Mouse (Mus musculus) CD8-positive naive resting alpha-beta T cell, adult 2 months (primary cell): Measurements from ENCODE around the gene Sertad1.
A peak's percentile ranks its signal among the peaks of the same experiment; 100 is the strongest.

ENCODE experiments used
- DNase-seq, 2 experiments: peaks; one replicate each; pipeline ENCODE4 v3.0.0; 2022; ENCODE audit warnings: low read depth in 2 of 2, low spot score in 2 of 2

The Sertad1 gene

DNA sequence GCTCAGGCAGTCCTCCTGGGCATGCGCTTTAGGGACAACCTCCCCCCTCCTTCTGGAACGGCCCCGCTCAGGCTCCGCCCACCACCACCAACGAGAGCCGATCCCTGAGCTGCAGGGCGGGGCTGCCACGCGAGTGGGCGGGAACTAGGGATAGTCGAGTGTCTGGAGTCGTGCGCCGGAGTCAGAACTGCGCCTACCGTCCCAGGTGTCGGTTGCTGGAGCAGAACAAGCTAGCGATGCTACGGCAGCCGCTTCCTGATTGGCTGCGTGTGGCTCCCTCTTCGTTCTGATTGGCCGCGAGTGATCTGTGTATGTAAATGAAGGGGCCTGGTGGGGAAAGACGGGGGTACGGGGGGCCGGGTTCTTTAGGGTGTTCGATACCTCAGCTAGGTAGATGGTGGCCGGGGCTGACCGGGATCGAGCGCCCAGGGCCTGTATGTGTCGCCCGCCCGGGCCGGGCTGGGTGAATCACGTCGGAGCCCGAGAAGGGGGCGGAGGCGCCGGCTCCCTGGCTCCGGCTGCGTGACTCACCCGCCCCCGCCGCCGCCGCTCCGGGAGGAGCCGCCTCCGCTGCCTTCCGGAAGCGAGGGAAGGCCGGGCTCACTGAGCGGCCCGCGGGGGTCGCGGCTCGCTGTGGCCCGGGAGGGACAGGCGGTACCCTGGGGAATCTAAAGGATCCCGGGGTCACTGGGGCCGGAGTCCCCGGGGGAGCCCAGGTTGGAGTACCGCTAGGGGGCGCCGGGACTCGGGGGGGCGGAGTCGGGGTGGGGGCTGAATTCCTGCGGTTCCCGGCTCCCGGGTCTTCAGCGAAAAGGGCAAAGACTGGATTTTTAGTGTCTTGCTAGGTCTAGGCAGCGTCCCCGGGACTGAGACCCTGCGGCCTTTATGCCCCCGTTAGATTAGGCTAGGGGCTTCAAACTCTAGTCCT lies at the start of gene Sertad1:
Sertad1 (plus strand) TSS at position 141 of the 928 bp plus-strand sequence.
- peak; percentile 100 for DNase-seq

DNA sequence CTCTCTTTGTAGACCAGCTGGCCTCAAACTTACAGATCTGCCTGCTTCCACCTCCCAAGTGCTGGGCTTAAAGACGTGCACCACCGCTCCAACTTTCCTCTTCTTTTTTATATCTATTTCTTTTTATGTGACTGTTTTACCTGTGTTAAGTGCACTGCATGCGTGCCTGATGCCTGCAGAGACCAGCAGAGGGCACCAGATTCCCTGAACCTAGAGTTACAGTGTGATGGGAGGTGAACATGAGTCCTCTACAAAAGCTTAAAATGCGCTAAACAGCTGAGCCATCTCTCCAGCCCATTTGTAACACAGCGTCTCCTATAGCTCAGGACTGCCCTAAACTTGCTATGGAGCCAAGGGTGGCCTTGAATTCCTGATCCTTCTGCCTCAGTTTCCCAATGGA lies 49.2 kb upstream of the Sertad1 start:
- peak; percentile 26 to 40 for DNase-seq

DNA sequence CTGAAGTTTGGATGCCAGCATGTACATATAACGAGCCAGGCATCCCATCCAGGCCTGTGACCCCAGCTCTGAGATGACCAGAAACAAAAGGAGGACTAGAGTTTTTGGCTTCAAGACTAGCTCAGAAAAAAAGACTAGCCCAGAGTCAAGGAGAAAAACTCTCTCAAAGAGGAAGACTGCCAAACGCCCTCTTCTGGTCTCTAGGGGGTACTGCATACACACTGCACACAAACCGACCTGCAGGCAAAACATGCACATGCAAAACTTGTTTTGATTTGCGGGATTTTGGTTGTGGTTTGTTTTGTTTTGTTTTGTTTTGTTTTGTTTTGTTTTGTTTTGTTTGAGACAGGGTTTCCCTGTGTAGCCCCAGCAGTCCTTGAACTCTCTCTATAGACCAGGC lies 46.7 kb upstream of the Sertad1 start:
- no peak for DNase-seq

DNA sequence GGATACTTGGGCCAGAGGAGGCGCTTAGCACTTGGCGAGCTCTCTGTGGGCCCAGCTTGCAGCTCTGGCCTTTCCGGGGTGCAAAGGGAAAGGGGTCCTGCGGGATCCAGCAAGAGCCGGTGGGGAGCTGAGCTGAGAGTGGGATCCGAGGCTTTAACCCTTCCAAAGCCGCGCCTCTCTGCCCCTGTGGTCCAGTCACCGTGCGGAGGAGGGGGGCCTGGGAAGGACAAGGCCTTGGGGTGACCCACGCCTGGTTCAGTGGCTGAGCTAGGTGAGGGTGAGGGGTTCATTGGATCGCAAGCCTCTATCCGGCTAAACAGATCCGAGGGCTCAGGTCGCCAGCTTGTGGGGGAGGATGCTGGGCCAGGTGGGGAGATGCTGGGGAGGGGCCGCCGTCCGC lies 40.7 kb upstream of the Sertad1 start:
- DNase-seq, result no peak

DNA sequence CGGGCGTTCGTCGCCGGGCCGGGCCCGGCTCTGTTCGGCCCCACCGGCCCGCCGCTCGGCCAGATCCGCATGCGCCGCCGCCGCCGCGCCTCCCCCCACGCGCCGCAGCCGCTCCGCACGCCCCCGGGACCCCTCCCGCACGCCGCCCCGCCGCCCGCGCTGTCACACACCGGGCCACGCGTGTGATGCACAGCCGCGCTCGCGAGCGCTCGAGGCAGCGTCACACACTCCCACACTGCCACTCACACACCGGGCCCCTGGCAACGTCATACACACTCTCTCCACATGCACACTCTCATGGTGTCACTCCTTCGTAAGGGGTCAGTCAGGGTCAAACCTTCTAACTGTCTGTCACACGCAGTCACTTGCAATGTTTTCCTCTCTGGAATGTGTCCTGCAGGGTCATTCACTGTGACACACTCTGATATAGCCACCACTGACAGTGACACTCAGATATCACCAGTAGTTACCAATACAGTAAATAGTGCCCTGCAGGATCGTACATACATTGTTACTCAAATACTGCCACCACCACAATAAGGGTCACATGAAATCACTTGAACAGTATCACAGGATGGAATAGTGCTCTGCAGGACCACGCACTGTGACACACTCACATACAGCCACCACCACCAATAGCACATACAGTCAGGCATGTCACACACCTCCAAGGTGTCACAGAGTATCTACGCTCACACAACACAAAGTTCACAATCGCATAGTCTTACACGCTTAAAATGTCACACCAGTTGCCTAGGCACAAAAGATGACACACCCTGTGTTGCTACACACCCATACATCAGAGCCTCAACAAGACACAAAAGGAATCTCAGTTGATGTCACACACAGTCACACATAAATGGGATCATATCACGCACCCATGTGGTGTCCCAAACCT lies 39.9 kb upstream of the Sertad1 start:
- DNase-seq, result peak; percentile 8 to 13

DNA sequence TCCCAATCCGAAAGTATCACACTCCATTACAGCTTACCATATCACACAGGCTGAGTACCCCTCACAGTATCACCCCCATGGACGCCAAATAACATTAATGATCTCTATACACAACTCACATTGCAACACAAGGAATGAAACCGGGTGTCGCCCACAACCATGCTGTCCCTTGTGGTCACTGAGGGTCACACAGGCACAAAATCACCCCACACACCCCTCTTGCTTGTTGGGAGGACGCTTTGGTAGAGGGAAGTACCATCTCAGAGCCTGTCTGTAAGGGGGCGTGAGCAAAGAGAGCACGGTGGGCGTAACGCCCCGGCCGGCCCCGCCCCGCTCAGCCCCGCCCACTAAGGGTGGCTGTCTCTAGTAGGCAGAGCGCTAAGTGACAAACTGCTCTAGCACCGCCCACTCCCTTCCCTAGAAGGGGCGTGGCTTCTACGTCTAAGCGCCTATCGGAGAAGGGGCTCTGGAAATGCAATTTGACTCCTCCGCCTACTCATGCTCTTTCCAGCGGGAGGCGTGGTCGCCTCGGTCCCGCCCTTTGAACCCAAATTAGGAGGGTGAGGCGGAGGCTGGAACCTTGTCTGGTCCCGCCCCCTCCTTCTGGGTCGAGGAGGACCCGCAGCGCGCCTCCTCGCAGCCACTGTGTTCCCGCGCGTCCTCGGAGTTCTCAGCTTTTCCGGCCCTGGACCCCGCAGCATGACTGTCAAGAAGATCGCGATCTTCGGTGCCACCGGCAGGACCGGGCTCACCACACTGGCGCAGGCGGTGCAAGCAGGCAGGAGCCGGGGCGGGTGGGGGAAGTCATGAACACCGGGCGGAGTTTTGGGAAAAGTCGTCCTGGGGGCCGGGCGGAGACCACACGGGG lies 39.1 kb upstream of the Sertad1 start, which contains the start of the genes Sptbn4 and Blvrb:
Sptbn4 (minus strand) TSS at position 268 of the 868 bp plus-strand sequence.
Blvrb (plus strand) TSS at position 560 of the 868 bp plus-strand sequence.
- DNase-seq, result peak; percentile 91 to 92

DNA sequence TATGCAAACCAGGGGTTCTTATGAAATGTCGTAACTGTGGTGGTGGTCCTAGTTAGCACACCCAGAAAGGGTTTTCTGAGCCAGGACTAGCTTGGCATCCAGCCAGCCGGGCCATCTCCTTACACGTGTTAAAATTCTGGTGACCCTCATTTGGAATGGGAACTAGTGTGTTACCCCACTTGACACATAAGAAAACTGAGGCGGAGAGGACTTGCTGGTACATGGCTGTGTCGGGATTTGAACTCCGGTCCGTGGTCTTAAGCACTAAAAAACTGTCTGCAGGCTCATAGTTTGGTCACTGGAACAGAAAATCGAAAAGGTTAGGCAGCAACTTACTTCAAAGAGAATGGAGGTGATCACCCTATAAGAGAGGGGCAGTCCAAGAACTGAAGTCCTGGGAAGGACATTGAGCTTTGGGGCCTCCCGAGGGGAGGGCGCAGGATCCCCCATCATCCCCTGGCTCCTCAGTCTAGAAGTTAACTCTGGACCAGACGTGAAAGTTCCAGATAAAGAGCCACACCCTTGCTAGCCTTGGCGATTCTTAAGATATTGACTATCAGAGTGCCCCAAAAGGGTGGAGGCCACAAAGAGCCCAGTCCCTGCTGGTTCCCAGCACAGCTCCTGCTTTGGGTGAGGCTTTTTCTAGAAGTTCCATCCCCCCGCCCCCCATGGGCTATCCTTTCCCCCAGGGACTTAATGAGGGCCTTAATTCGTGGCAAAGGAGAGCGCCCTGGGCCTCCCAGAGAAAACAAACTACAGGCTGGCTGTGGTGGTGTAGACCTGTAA lies 38.1 kb upstream of the Sertad1 start:
- DNase-seq, result no peak

DNA sequence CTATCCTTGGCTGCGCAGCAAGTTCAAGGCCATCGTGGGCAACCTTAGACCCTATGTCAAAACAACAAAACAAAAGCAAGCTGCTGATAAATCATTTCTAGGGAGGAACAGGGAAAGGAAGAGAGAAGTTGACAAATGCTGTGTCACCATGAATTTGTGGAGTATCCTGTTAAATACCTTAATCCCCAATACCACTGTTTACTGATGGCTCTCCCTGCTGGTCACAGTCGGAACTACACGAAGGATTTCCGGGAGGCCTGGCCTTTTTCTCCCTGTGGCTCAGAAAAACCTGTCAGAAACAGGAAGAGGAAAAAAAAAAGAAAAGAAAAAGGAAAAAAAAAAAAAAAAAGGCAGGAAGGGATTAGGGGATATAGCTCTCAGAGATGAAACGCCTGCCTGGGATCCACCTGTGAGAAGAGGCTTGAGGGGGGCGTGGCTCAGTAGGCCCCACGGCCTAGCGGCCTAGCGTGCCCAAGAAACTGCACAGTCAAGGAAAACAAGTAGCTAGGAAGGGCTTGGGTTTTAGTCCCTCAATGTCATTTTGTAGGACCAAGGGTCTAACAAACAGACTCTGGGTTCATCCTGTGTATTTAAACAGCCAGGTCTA lies 37.4 kb upstream of the Sertad1 start:
- DNase-seq, result peak; percentile 15 to 28

DNA sequence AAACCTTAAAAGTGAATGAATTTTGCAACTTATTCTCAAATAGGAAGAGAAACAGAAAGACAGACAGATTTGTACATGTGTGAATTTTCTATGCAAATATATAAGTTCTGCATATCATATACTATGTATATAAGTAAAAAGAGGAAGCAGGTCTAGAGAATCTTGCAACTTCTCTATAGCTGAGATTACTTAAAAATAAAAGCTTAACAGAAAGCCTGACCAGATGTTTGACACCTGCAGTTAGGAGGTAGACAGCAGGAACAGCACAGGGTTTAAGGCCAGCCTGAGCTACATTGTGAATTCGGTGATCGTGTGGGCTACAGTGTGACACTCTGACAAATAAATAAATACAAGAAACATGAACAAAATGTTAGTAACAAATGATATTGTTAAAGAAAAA lies 35.4 kb upstream of the Sertad1 start:
- no peak for DNase-seq

DNA sequence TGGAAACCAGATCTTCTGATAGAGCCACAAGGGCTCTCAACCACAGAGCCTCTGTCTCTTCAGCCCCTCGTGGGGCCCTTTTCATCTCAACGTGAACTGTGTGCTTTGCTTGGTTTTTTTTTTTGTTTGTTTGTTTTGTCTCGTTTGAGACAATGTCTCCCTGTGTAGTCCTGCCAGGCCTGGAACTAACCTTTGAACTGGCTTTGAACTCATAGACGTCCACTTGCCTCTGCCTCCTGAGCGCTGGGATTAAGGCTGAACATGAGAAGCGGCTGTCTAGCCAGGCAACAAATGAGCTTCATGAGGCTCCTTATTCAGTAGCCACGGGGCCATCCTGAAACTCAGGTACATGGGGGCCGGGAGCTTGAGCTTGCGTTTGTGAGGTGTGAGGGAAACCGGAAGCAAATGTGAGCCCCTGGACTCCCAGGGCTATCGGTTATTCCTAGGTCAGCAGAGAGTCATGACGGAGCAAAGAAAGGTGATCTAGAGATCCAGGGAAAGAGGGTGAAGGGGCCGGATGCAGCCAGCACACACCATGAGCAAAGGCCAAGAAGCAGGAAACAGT lies 34.4 kb upstream of the Sertad1 start:
- no peak for DNase-seq

DNA sequence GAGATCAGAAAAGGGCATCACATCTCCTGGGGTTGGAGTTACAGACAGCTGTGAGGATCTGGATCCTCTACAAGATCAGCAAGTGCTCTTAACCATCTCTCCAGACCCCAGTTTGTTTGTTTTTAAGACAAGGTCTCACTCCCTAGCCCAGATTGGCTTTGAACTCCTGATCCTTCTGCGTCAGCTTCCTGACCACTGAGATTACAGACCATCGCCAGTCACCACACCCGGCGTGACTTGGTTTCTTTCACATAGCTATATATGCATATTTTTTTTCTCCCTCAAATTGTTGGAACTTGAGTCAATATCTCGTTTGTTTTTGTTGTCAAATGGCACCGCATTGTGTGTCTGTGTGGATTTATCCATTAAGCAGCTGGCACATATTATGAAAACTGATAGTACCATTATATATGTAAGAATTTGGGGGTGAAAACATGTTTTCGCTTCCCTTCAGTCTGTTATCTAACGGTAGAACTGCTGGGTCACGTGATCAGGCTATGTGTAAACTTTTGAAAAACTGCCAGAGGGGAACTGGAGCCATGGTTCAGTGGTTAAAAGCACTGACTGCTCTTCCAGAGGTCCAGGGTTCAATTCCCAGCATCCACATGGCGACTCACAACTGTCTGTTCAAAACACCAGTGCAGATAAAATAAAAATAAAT lies 32.1 kb upstream of the Sertad1 start:
- DNase-seq, result no peak

DNA sequence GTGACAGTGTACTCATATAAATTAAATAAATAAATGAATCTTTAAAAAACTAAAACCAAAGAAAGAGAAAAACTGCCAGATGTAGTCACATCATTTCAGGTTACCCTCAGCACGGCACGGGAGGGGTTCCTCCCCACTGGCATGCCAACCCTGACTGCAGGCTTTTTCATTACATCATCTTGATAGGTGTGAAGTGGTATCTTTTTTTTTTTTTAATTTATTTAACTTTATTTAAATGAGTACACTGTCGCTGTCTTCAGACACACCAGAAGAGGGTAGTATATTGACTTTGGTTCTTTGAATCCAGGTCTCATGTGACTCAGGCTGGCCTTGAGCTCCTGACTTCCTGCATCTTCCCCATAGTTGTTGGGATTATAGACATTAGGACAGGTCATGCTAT lies 31.4 kb upstream of the Sertad1 start:
- no peak for DNase-seq

DNA sequence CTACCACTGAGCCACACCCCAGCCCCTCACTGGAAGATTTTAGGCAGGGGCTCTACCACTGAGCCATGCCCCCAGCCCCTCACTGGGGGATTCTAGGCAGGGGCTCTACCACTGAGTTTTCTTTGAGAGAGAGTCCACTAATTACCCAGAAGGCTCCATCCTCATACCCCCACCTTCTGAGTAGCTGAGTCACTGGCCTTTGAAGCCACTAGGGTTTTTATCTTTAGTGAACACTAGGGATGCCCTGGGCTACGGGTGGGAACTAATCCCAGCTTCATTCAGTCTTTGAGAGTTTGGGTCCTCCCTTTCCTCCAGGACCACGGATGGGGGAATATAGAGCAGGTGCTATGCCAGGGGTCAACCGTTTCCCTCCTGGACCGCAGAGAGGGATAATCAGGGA lies 28.1 kb upstream of the Sertad1 start:
- DNase-seq, result no peak

DNA sequence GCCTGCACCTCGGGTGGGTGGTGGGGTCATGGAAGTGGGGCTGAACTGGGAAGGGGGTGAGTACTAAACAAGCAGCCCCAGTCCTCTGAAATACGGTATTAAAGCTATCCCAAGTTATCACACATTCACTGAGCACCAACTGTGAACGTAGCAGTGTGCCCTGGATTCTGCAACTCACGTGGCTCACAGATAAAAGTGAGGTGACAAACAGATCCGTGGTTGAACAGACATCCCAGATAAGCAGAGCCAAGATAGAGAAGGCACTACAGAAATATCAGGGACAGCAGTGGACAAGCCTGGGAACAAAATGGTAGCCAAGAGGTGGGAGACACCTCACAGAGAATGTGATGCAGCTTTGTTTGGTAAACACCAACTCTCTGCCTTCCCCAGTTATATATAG lies 27.1 kb upstream of the Sertad1 start:
- DNase-seq, result no peak

DNA sequence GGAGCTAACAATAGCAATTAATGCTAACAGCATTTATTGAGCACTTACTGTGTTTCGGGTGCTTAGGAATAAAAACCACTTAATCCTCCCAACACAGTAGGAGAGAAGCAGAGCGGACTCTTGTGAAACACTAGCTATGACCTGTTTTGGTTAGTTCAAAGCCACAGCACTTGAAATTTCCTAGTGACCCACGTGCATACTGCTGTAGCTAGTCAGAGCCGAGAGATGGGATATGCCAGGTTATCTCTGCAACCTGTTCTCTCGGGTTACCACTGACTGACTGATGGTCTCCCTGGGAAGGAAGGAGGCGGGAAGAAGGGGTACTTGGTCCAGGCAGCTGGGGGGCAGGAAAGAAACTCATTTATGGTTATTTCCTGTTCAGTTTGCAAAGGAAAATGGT lies 26.2 kb upstream of the Sertad1 start:
- DNase-seq, result no peak

DNA sequence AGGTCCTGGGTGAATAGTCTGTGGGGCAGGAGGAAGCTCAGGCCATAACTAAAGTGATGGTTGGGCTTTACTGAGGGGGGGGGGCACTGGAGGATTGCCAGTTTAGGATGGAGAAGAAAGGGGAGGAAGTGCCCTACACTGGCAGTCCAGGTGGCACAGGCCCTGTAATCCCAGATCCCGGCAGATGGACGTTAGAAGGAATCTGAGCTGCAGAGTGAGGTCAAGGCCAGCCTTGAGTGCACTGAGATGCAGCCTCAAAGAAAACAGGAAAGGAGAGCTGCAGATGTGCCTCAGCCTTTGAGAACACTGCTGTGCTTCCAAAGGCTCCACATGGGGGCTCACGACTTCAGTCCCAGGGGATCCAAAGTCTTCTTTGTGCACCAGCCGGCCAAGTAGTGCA lies 19.1 kb upstream of the Sertad1 start:
- DNase-seq, result no peak

DNA sequence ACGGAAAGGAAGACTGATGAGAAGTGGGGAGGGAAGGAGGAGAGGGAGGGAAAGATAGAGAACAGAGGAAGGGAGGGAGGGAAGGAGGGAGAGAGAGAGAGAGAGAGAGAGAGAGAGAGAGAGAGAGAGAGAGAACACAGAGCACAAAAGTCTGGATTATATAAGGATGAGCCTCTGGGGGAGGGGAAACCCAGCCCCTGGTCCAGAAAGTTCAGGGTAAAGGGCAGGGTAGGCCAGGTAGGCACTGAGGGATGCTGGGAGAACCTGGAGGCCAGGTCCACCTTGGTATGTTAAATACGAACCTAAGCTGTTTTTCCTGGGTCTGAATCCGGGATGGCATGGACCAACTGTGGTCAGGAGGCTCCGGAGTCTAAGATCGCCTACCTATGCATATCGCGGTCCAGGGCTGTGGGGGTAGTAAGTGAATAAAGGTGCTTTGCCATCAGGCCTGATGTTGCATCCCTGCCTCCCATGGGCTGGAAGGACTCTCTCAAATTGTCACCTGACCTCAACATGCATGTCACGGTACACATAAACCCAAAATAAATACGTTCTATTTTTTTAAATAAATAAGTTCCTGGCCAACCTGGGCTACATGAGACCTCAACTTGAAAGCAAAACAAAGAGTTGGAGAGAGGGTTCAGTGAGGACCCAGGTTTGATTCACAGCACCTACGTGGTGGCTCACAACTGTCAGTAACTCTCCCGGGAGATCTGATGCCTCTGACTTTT lies 15.2 kb upstream of the Sertad1 start:
- no peak for DNase-seq

DNA sequence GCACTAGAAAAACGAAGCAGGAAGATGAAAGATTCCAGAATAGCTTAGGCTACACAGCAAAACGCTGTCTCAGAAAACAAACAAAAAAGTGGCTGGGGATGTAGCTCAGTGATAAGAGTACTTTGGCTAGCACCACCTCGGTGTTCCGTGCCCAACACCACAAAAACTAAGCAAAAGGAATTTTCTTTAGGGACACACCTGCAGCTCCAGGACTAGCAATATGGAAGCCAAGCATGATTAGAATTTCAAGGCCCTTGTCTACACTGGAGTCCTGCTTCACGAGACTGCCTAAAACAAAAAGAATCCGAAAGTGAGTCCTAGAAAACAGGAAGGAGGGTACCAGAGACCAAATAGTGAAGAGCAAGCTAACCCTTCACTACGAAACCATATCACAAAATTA lies 14.1 kb upstream of the Sertad1 start:
- DNase-seq, result no peak
